Mouse (Mus musculus): ENCODE data around the gene Abcc3.

Gene Abcc3

DNA sequence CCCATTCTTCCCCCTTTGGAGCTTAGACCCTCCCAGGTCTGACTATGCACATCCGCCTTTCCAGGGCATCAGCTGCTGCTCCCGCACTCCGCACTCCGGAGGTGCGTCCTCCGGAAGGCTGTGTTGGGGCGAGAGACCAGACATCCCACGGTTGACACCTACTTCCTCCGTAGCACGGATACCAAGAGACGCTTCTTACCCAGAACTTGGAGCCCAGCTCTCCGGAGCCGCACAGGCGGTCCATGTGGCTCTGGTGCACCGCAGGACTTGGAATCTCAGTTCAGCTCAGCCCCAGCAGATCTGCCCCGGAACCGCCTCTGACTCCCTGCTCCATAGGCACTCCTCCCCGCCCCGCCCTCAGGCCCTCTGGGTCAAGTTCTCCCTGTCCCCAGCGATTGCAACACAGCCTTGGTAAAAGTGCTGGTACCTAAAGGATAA, at the start of gene Abcc3:
Gene Abcc3 (minus strand): TSS at position 326 of the 438 bp plus-strand sequence.
- DNase-seq: peak; percentile 40 to 56

DNA sequence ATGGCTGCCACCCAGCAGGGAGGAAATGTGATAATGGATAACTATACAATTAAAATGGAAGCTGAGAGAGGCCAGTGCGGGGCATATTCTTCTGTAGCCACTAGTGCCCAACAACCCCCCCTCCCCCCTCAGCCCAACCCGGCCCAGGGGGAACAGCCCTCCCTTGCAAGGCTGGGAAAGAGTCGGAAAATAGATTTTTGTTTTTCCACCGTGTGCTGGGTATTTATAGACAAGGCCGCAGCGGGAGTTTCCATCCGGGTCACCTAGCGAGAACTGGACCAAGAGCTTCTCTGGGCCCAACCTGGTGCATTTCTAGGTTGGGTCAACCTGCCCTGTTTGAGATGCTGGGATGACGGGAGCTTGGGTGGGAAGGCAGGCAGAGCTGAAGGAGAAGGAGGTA, 49.0 kb upstream of the Abcc3 start:
- DNase-seq: no peak

DNA sequence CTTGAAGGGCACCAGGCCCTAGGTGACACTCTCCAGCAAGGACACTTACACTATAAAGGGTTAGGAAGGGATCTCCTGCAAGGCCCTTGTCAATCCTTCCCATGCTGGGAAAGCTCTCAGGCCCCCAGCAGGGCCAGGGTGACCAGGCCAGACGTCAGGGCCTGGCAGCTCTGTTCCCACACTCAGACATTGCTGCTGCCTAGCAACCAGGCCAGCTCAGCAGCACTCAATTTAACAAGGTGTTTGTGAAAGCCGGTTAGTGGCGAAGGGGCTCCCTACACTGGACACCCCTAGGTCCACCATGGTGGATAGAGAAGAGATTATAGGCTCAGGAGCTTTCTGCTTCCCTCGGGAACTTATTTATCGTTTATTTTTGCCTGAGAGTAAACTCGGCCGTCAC, 48.3 kb upstream of the Abcc3 start:
- DNase-seq: no peak

DNA sequence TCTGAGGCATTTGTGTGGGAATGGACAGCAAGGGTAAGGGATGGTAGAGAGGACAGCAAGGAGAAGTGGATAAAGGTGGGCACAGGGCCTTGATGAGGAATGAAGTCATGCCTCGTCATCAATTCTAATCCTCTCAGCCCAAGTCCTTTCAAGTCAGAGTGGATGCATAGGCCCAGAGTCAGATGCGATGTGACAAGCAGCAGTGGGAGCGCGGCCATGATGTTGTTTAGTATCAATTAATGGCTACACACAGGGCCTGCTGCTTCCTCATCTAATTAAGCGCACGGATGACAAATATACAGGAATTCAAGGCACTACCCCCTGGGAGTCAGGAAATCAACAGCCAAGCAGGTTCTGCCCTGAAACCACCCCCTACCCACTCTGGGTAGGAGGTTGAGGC, 47.6 kb upstream of the Abcc3 start:
- DNase-seq: no peak

DNA sequence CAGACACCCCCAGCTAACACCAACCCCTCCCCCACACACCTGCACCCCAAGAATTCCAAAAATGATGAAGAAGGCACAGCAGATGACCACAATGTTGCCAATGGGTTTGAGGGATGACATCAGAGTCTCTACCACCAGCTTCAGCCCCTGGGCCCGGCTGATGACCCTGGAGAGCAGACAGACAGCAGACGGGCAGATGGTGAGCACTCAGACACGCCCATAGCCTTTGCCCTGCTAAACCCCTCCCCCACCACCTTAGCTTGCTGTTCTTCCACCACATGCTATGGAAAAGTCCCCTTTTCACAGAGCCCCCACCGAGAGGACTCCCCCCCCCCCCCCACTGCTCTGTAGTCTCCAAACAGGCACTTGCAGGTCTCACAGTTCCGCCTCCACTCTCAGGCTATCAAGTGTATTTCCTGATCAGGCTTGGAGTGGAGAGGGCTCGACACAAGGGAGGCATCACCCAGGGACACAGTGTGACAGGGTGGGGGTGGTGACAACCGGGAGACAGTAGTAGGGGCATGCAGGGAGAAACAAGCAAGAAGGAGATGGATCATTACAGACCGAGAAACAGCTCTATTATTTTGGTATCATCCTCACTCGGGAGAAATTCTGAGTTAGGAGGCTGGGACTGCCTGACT, 36.3 kb upstream of the Abcc3 start:
- no peak for DNase-seq

DNA sequence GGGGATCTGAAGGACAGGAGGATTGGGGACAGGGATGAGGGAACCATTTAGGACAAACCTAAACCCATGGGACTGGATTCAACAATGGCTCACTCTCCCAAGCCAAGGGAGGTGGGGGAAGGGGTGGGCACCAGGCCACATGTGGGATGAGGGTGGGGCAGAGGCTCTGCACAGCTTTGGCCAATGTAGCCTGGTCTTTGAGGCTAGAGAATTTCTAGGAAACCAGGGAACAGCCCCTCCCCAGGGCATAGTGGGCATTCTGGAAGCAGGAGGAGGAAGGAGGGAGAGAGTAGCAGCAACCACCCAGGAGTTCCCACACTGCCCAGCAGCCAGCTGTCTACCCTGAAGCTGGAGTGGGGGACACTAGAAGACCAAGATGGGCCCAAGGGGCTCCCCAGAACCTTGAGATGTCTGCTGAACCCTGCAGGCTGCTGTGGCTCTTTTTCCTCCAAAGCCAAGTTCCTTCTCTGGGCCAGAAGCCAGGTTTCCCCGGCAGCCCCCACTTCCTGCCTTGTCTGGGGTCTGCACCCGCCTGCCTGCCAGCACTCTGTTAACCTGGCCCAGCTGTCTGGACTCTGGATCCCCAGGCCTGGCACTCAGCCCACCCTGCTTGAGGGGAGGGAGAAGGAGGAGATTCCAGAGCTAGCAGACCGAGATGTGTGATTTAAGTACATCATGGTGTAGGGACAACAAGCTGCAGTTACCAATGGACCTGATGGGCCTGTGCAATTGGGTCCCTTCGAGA, 35.5 kb upstream of the Abcc3 start:
- peak in 1 of 2 experiments; percentile 51 for DNase-seq

DNA sequence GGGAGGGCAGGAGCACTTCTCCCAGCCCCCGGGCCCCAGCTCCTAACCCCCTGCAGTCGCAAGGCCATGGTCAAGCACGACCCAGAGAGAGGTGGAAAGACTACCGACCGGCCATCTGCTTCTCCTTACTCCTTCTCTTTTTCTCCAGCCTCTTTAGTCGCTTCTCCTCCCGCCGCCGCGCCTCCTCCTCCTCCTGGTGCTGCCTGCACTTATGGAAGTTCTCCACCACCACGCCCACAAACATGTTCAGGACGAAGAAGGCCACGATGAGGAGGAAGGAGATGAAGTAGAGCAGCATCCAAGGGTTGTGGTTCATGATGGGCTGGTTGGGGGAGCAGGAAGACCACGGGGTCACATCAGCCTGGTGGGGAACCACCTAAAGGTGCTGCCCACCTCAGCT, 32.9 kb upstream of the Abcc3 start:
- DNase-seq: no peak

DNA sequence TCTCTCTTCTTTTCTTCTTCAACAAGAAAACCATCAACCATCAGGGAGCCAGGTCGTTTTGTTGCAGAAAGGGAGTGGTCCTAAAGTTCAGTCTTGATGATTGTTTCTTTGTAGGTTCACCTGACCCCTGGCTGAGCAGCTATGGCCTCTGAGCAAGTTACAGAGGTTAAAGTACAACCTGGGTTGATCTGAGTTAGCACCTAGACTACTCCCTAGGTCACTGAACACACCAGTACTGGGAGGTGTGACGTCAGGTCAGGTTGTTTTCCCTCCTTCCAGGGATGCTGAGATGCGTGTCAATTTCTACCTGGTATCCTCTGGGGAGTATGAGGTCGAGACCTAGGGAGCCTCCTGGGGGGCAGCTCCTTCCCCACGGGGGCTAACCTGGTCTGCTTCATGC, 32.4 kb upstream of the Abcc3 start:
- DNase-seq: no peak

DNA sequence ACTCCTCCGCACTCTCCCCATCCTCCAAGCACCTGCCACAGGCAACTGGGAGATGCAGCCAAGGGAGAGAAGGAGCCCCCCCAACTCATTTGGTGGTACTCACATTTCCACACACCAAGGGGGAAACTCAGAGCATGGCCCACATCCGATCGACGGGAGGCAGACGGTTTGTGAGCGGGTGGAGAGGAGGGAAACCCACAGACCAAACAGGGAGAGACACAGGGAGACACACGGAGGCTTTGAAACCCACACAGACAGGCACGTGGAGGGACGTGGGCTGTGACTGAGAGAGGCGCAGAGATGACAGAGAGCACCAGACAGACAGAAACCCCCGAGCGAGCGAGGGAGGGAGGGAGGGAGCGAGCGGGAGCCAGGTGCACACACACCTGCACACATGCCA, 31.6 kb upstream of the Abcc3 start:
- DNase-seq: no peak

DNA sequence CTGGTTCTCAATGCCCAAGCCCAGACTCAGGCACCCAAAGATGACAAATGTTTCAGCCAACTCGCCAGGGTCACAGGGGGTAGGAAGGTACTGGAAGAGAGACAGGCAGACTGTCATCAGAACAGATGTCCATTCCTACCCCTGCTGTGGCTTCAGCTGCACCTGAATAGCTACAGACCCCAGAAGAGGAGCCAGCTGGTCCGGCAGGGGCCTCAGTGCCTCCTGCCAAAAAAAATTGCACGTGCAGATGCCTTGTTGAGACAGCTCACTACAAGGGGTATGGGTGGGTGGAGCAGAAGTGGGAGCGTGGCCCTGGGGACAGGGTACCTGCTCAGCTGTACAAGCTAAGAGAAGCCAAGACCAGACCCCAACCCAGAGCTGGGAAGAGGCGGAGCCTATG, 31.1 kb upstream of the Abcc3 start:
- DNase-seq: peak; percentile 60 to 61

DNA sequence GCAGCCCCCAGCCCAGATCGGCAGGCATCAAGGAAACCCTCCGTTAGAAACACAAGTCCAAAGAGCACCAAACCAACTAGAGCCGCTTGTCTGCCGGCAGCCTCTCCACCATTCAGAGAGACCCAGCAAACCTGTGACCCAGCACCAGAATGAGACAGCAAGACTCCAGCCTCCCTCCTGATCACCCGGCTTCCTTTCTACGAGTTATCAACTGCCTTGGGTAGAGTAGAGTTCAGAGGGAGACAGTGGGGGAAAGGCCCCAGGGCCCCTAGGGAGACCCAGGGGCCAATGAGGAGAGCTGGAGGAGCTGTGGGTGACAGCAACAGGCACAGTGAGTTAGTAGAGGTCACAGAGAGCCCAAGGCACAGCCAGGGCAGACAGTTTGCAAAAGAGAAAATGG, 28.2 kb upstream of the Abcc3 start:
- DNase-seq: no peak

DNA sequence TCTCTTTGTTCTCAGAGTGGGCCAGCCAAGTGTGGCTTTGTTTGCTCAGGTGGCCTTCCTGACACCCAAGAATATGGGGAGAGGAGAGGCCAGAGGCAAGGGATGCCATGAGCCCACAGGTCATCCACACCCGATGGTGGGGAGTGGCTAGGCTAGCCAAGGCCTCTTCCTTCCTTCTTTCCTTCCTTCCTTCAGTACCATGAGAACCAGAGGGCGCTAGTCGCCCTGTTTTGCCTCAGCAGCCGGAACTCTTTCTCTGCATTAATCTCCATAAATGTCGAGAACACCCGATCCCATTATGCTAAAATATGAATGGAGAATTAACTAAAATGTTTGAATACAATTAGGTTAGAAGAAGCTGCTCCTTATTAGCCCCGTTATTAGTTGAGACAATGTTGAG, 27.5 kb upstream of the Abcc3 start:
- peak; percentile 54 to 74 for DNase-seq

DNA sequence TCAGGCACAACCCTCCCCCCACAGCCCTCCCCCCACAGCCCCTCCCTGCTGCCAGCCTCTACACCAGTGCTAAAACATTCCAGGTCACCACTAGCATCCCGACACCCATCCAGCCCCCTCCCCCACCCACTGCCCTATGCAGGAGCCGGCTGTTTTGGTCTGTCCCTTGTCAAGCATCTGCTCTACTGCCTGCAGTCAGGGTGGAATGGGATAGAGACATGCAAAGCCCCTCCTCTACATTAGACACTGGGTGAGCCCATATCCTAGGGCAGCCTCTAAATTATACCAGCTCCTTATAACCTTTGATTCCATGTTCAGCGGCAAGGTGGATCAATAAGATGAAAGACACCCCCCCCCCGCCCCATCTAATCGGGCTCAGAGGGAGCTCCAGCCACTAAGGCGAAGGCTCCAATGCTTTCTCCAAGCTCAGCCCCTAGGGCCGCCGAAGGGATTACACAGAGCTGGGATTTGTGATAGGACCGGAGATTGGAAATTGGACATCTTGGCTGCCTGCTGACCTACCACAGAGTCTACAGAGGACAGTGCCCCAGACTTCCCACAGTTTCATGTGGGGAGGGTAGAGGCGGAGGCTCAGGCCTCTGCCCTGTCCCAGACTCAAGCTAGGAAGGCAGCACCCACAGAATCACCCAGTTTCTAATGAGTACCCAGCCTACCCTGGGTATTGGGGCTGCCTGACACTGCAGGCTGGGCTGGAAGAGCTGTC, 26.4 kb upstream of the Abcc3 start:
- peak; percentile 58 for DNase-seq

DNA sequence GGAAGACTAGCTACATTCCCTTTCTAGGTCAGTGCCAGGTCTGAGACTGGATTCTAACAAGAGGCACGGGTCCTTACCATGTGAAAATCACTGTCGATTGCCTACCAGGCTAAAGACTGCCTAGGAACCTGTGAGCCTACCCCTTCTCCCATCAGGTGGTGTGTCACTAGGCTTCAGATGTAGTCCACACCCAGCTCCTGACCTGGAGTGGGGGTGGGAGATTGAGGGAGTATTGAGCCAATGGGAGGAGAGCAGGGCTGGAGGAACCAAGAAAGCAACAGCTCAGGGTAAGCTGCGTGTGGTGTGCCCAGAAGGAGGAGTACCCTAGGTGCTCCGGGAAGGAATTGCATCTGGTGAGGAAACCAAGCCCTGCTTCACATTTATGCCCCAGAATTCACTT, 21.2 kb upstream of the Abcc3 start:
- no peak for DNase-seq

DNA sequence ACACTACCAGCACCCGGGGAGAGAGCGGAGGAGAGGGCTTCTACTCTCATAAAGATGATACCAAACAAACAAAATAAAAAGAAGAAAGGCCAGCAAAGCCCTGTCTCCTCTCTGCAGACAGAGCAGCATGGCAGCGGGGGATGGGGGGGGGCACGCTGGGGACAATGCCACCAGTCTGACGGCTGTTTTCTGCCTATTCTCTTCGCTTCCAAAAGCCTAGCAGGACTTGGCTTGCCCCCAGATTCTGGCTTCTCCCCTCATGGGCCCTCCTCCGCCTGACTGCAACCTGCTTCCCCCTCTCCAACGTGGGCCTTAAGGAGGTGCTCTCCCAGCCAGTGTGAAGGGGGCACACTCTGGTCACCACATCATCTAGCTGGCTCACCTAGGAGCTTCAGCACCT, 20.7 kb upstream of the Abcc3 start:
- peak; percentile 66 to 83 for DNase-seq

DNA sequence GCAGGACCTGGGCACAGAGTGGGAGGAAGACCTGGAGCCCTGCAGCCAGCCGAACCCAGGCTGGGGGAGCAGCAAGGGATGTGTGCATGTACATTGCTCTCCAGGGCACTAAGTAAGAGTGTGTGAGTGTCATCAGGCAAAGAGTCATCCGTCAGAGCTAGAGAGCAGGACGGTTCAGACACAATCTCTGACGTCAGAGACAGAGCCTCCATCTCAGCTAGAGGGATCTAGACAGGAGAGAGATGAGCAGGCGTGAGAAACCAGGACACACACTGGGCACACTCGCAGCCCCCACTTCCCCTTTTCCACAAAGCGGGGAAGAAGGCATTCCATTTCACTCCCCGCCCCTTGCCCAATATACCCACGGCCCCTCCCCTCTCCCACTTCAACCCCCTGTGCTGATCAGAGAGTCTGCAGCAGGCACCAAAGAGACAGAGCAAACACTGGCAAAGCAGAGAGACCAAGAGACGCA, 20.2 kb upstream of the Abcc3 start:
- DNase-seq: no peak

DNA sequence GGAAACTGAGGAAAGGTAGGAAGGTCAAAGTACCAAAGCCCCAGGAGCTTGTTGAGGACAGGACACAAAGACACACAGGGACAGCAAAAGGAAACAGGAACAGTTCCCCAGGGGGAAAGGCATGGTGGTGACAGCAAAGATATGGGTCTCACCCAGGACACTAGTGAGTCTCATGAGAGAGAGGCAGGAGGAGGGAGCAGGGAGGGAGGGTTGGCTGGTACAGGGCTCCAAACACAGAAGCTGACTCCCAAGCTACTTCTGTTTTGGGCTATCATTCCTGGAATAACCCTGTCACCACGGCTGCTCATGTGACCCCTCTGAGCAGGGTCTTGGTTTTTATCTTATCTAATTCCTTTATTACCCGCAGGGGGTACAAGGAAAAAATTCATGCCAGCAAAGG, 19.8 kb upstream of the Abcc3 start:
- peak in 1 of 2 experiments; percentile 25 for DNase-seq

DNA sequence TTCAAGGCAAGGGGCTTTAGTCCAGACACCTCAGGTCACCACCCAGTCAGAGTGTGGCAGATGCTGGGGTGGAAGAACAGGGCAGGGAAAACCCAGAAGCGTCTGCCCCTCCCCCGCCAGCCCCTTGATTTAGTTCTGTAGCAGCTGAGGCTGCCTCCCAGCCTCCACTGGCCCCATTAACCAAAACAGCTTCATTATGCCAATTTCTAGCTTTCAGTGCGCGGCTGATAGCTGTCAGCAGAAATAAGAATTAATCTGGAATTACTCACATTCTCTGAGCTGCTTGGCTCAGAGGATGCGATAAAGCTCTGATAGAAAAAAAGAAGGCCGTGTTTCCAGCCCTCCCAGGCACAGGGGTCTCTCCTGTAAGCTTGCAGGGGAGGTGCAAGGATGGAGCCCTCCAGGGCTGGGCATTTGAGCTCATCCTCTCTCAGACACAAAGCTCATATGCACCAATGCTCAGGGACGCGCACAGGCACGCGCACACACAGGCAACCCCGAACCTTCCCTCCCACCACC, 15.1 kb upstream of the Abcc3 start:
- no peak for DNase-seq

DNA sequence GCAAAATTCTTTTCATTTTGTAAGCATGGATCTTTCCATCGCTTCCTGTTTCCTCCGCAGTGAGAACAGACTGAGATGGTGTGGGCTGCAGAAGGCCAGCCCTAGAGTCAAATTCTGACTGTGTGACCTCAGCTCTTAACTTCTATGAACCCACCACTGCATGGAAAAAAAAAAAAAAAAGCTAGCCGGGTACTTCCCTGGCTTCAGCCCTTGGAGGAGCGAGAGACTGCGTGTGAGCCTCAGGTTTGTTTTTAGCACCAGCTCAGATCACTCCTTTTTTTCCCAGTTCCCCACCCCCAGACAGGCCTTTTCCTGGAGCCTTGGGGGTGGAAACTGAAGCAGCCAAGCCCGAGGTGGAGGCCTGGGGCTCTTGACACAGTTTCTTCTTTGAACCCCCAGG, 12.6 kb upstream of the Abcc3 start:
- no peak for DNase-seq

DNA sequence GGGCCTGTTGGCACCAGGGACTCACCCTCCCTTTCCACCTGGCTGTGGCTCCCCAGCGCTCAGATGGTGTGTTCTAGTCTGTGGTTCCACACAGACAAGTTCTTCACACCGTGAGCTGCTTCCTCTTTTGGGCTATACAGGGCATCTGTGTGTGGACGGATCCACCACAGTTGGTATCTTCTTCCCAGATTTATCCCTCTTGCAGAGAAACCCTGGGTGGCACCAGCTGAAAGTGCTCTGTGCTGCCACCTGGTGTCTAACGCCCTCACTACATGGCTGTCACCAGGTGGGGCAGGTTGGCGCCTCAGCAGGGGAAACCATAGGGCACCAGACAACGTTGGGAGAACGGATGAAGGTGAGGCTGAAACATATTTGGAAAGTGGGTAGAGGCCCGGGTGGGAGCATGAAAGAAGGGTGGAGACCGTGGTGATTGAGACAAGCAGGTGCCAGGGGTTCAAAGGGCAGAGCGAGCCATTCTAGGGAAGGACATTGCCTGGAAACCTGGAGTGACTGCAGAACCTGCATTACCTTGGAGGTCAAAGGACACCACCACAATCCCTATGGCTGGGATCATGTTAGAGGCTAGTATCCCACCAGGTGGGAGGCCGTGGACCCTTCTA, 12.0 kb upstream of the Abcc3 start:
- peak; percentile 96 for DNase-seq

DNA sequence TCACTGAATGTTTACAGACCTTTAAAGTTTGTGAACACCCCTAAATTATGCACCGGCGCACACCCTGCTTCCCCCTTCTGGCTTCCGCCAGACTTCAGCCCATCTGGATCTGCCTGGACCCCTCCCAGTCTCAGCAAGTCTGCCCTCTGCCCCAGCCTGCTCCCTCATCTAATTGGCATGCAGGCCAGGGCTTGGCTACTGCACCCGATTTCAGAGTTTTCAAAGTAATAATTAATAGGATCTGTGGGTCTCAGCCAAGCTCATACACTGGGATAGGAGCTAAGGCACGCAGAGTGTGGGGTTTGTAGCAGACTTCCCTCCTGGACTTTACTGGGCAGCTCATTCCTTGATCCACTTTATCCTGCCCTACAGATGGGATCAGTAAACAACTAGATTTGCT, 11.4 kb upstream of the Abcc3 start:
- no peak for DNase-seq

DNA sequence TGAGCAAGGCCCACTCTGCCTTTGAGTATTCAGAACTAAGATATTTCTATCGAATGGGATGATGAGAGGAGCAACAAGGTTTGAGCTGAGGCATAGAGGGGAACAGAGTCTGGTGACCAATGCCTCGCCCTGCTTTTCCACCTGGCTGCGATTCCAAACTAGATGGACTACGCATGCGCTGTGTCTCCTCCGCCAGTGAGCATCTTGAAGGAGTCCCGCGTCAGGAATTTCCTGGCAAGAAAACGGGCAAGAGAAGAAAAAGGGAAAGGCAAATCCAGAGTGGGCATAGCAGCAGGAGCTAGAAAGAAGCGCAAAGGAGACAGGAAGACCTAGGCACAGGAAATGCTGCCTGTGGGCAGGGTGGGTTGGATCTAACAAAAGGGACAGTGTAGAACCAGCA, 11.0 kb upstream of the Abcc3 start:
- DNase-seq: no peak

DNA sequence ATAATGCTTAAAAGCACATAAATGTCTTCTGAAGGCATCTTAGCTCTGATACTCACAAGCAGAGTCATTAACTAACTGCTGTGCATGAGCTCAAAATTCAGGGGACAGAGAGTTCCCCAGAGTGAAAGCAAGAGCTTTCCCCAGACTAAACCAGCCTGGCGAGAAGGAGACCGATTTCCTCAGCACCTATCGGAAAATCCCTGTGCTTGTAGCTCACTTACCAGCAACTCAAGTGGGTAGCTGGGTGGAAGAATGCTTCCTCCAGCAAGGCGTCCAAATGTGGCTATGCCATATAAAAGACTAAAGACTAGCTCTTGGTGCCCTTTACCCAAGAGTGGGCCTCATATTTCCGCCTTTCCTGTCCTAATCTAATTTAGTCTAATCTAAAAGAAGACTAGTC, 9.9 kb upstream of the Abcc3 start:
- no peak for DNase-seq

All from cerebellum, postnatal 25 days (tissue).